Mouse (Mus musculus) hematopoietic stem cell, adult 5-6 weeks (primary cell): ENCODE measurements around the gene Agmat. TPM values are rescaled to one million over a fixed set of nuclear protein-coding genes. Genes with fewer than 3 reads are reported as not detected.

Experiments
- ATAC-seq, 2 experiments: fragments of 125-278 bp in 1 of 2; replicated peaks in 1 of 2; 2 replicates each; pipeline ENCODE4 v1.8.0; 2016 to 2017; ENCODE audit warnings: inconsistent platforms in 2 of 2, mild to moderate bottlenecking in 2 of 2, moderate number of reproducible peaks in 2 of 2, low read depth in 1 of 2, moderate TSS enrichment in 1 of 2; ENCODE audit not compliant: low FRiP score in 2 of 2, poor library complexity in 2 of 2, severe bottlenecking in 2 of 2, insufficient read depth in 1 of 2, low TSS enrichment in 1 of 2
- total RNA-seq: library from RNA; stranded (forward); fragments of 172-1452, 232-1000 nt; gene quantifications from 2 replicates; pipeline ENCODE4 v1.2.3, GENCODE M21; 2017

Gene Agmat
- total RNA-seq, 1 experiment from 2014 or later: not detected

- no peak for ATAC-seq
Observed at GRCm38 (mm10) chr4:141791951-141792350, 45.5 kb downstream of the Agmat start.

GRCm38 (mm10) chr4:141792554-141793281, 46.2 kb downstream of the Agmat start:
- ATAC-seq: peak; percentile 2 to 3; a peak in 3 of 4 replicates

DNA sequence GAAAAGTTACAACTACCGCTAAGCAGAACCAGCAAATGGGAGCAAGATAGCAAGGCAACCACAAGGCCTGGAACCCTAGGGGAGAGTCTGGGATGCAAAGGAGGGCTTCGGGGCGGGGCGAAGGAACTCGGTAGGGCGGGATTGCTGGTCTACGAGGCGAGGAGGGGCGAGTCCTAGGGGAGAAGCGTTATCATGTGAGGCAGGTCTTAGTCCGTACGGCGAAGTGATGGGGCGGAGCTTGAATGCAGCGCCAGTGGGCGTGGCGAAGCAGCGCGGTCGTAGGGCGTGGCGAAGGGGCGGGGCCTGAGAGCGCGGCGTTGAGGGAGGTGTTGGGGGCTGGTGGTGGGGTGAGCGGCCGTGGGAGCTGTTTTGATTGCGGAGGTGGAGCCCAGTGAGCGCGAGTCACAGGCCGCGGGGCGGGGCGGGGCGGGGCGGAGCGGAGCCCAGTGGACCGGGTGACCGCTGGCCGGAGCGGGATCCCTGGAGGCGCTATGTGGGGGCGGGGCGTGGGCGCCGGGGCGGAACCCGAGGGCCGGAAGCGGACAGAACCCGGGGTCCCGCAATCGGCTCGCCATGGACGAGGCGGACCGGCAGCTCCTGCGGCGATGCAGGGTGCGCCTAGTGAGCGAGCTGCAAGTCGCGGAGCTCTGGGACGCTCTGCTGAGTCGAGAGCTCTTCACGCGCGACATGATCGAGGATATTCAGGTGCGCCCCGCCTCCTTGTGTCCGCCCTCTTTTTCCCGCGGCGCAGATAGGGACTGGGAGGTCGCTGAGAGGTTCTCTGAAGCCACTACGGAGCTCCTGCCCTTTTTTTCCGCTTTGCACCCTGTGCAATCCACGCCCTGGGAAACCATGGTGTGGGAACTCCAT, 47.0 kb downstream of the Agmat start, which contains the start of gene Casp9:
Gene Casp9 (plus strand): TSS at position 331 of the 870 bp plus-strand sequence.
- peak; percentile 51 to 74 for ATAC-seq

DNA sequence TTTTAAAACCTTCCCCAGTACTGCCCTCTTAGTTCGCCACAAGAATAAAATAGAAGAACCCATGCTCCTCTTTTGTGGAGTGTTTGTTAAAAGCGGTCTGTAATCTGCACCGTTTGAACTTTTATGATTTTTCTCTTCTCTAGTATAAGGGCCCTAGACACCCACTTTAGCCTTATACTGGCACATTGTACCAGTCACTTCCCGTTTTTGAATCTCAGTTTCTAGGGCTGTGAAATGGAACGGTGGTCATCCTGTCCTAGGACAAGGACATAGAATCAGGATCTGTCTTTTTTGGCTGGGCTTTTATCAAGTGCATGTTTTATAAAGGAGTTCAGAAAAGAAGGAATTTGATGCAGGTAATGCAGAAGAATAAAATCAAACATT, 47.7 kb downstream of the Agmat start:
- ATAC-seq: no peak

- no peak for ATAC-seq
Observed at GRCm38 (mm10) chr4:141796356-141796755, 49.9 kb downstream of the Agmat start.

DNA sequence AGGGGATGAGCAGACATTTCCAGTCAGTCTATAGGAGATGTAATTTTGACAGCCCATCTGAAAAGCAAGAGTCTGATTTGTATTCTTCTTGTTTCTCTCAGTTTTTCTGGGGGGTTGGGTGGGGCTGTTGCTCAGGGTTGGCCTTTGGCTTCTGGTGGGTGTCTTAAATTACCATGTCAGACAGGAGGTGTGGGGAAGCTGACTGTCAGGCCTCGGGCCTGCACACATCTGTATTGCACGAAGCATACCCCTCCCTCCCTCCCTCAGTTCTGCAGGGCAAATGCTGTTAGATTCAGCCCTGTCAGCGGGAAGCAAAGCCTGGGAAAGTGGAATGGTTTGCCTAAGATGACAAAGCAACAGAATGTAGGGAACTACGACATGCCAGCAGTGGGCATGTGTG, 50.5 kb downstream of the Agmat start:
- ATAC-seq: no peak

- no peak for ATAC-seq
Observed at GRCm38 (mm10) chr4:141797545-141797944, 51.1 kb downstream of the Agmat start.

GRCm38 (mm10) chr4:141804105-141804504, 57.6 kb downstream of the Agmat start:
- ATAC-seq: no peak

- no peak for ATAC-seq
Observed at GRCm38 (mm10) chr4:141805886-141806285, 59.4 kb downstream of the Agmat start.

Other genes starting within 250 kb of the Agmat start
- gene Spen, start 208.1 kb upstream of the Agmat start, total RNA-seq: 26.7 and 39.0 TPM in 2 replicates
- gene Fblim1, start 140.6 kb upstream of the Agmat start, total RNA-seq: 0.13 and 0.35 TPM in 2 replicates
- 0.60 and 0.63 TPM in 2 replicates for gene Tmem82, start 128.0 kb upstream of the Agmat start, total RNA-seq
- gene Slc25a34, start 122.9 kb upstream of the Agmat start, total RNA-seq: not detected in 2 replicates
- gene Plekhm2, start 81.8 kb upstream of the Agmat start, total RNA-seq: 9.9 and 16.5 TPM in 2 replicates
- 4.7 and 15.7 TPM in 2 replicates for gene Rsc1a1, start 61.1 kb upstream of the Agmat start, total RNA-seq
- gene Ddi2, start 23.3 kb upstream of the Agmat start, total RNA-seq: 23.6 and 28.9 TPM in 2 replicates
- 6.3 and 10.3 TPM in 2 replicates for gene Dnajc16, start 44.3 kb downstream of the Agmat start, total RNA-seq
- 10.2 and 13.8 TPM in 2 replicates for gene Casp9, start 46.9 kb downstream of the Agmat start, total RNA-seq
- not detected in 2 replicates for gene Cela2a, start 79.5 kb downstream of the Agmat start, total RNA-seq
- gene Ctrc, start 99.7 kb downstream of the Agmat start, total RNA-seq: not detected in 2 replicates
- gene Efhd2, start 128.2 kb downstream of the Agmat start, total RNA-seq: 37.1 and 47.2 TPM in 2 replicates